Mouse (Mus musculus) liver, embryonic 13.5 days (tissue): Measurements from ENCODE around the gene Pdzd8. TPM values are rescaled to one million over a fixed set of nuclear protein-coding genes. Genes with fewer than 3 reads are reported as not detected.

Experiments
- ATAC-seq: fragments of 200-750 bp; cut with Nextera tagmentation; 2 replicates; pipeline ENCODE4 v1.8.0; 2017; ENCODE audit warnings: low read depth, mild to moderate bottlenecking, moderate number of reproducible peaks, moderate library complexity
- DNase-seq: peaks from one replicate; pipeline ENCODE4 v3.0.0; 2022
- H3K27ac ChIP-seq: fragments of 300-500 bp; sonication (generic); 2 replicates; pipeline ENCODE4 v1.5.1; 2015; ENCODE audit warnings: moderate library complexity, mild to moderate bottlenecking, inconsistent platforms
- H3K27me3 ChIP-seq: fragments of 300-500 bp; sonication (generic); 2 replicates; pipeline ENCODE4 v1.6.1; 2015; ENCODE audit warnings: mild to moderate bottlenecking, inconsistent platforms
- H3K36me3 ChIP-seq: fragments of 300-500 bp; sonication (generic); 2 replicates; pipeline ENCODE4 v1.6.1; 2015; ENCODE audit warnings: mild to moderate bottlenecking, inconsistent platforms
- H3K4me1 ChIP-seq: fragments of 300-500 bp; sonication (generic); replicated peaks from 2 replicates; pipeline ENCODE4 v1.6.1; 2015; ENCODE audit warnings: inconsistent platforms
- H3K4me2 ChIP-seq: fragments of 300-500 bp; sonication (generic); 2 replicates; pipeline ENCODE4 v1.6.1; 2015; ENCODE audit warnings: inconsistent platforms, mild to moderate bottlenecking, moderate library complexity
- H3K4me3 ChIP-seq: fragments of 300-500 bp; sonication (generic); replicated peaks from 2 replicates; pipeline ENCODE4 v1.5.1; 2015; ENCODE audit warnings: mild to moderate bottlenecking, inconsistent platforms
- H3K9ac ChIP-seq: fragments of 300-500 bp; sonication (generic); 2 replicates; pipeline ENCODE4 v1.6.1; 2015; ENCODE audit warnings: mild to moderate bottlenecking, inconsistent platforms
- H3K9me3 ChIP-seq: fragments of 300-500 bp; sonication (generic); replicated peaks from 2 replicates; pipeline ENCODE4 v1.6.1; 2016; ENCODE audit warnings: inconsistent platforms
- WGBS: fragments of 180-500 bp; shearing (Covaris S2); methylation state at CpG from one replicate; pipeline ENCODE4 v1.1.7; 2015; ENCODE audit not compliant: insufficient replicate concordance; 5-methylcytosine and 5-hydroxymethylcytosine counted together
- polyA plus RNA-seq: library from polyadenylated mRNA; unstranded; fragments of >200 nt; fragmentation: Nextera tagmentation; extraction: Ambion mirVana; gene quantifications from 2 replicates; pipeline ENCODE4 v1.2.1, GENCODE M21; 2015

Pdzd8 gene
- 3.9 and 4.4 TPM in 2 replicates for polyA plus RNA-seq

GRCm38 (mm10) chr19:59345658-59346283, at the start of gene Pdzd8:
Gene Pdzd8 (minus strand): TSS chr19:59345780.
- Histone ChIP-seq H3K4me3 (peak within 1 kb of the TSS; percentile 95), H3K27me3 (0 out of 2 replicates have a peak, but pooled peaks cover 3% of the 10 kb centered on the region), H3K9me3 (no peaks in the 10 kb centered on the region), H3K4me2 (peak within 1 kb of the TSS; percentile 99), H3K4me1 (peaks cover 60% of the 10 kb centered on the region), H3K27ac (peak within 1 kb of the TSS; percentile 93), H3K36me3 (peaks cover 4% of the 10 kb centered on the region; the same call in 1 of the 2 replicates), H3K9ac (peak within 1 kb of the TSS; percentile 99)
- DNase-seq (peak; percentile 84), ATAC-seq (peak; percentile 92)
- under 1% methylated on average over 91 of the region's 91 CpGs for WGBS

- H3K4me2 ChIP-seq, result no peak overlapping the region
- H3K27me3 ChIP-seq, result peaks cover 56% of the 10 kb centered on the region
- H3K9me3 ChIP-seq, result no peaks in the 10 kb centered on the region
- no peak for ATAC-seq
- no peaks in the 10 kb centered on the region for H3K36me3 ChIP-seq
- H3K4me3 ChIP-seq, result no peak overlapping the region
- H3K9ac ChIP-seq, result no peak overlapping the region
- DNase-seq, result no peak
- H3K27ac ChIP-seq, result no peak overlapping the region
- WGBS, result 18% methylated on average over 8 of the region's 8 CpGs
- H3K4me1 ChIP-seq, result 0 out of 2 replicates have a peak, but pooled peaks cover 4% of the 10 kb centered on the region
Measured at GRCm38 (mm10) chr19:59393777-59394441, 48.3 kb upstream of the Pdzd8 start.

GRCm38 (mm10) chr19:59388847-59389606, 43.4 kb upstream of the Pdzd8 start:
- H3K4me1 ChIP-seq, result peaks cover 27% of the 10 kb centered on the region

DNA sequence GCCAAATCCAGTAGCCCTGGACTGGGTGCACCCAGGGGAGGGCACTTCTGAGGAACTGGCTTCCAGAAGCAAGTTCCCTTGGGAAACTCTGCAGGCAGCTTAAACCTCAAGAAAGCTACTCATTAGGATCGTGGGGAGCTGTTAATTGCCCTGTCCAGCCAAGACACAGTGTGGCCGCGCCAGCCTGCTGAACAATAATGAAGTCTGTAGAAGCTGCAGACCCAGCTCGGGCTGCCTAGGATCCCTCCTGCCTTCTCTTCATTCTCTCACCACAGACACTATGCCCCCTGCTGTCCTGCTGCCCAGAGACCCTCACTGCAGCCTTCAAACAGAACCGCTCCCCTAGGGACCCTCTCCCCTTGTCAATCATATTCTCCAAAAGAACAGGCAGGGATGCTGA, 42.8 kb upstream of the Pdzd8 start:
- no peak overlapping the region for H3K4me2 ChIP-seq
- WGBS, result 39% methylated on average over 5 of the region's 5 CpGs

More at GRCm38 (mm10) chr19:59388847-59389606, 43.4 kb upstream of the Pdzd8 start:
- Histone ChIP-seq H3K4me3 (no peak overlapping the region), H3K9me3 (no peaks in the 10 kb centered on the region), H3K36me3 (no peaks in the 10 kb centered on the region), H3K27ac (no peak overlapping the region), H3K9ac (no peak overlapping the region), H3K4me2 (0 out of 2 replicates have a peak overlapping the region, but pooled peaks have one; percentile 12), H3K27me3 (peaks cover 34% of the 10 kb centered on the region)
- peak; percentile 31 for DNase-seq
- WGBS, result 21% methylated on average over 15 of the region's 15 CpGs
- no peak for ATAC-seq

GRCm38 (mm10) chr19:59387178-59387577, 41.6 kb upstream of the Pdzd8 start:
- Histone ChIP-seq H3K27me3 (peaks cover 25% of the 10 kb centered on the region), H3K4me2 (no peak overlapping the region), H3K4me1 (peaks cover 32% of the 10 kb centered on the region), H3K36me3 (no peaks in the 10 kb centered on the region), H3K4me3 (no peak overlapping the region), H3K9me3 (no peaks in the 10 kb centered on the region), H3K9ac (no peak overlapping the region), H3K27ac (no peak overlapping the region)
- 36% methylated on average over 1 of the region's 1 CpGs for WGBS
- no peak for ATAC-seq
- no peak for DNase-seq

More for the DNA sequence above, 42.8 kb upstream of the Pdzd8 start:
- H3K27ac ChIP-seq, result no peak overlapping the region
- peaks cover 29% of the 10 kb centered on the region for H3K27me3 ChIP-seq
- no peaks in the 10 kb centered on the region for H3K9me3 ChIP-seq
- ATAC-seq, result no peak
- peaks cover 32% of the 10 kb centered on the region for H3K4me1 ChIP-seq
- H3K36me3 ChIP-seq, result no peaks in the 10 kb centered on the region
- no peak for DNase-seq
- no peak overlapping the region for H3K9ac ChIP-seq
- H3K4me3 ChIP-seq, result no peak overlapping the region

DNA sequence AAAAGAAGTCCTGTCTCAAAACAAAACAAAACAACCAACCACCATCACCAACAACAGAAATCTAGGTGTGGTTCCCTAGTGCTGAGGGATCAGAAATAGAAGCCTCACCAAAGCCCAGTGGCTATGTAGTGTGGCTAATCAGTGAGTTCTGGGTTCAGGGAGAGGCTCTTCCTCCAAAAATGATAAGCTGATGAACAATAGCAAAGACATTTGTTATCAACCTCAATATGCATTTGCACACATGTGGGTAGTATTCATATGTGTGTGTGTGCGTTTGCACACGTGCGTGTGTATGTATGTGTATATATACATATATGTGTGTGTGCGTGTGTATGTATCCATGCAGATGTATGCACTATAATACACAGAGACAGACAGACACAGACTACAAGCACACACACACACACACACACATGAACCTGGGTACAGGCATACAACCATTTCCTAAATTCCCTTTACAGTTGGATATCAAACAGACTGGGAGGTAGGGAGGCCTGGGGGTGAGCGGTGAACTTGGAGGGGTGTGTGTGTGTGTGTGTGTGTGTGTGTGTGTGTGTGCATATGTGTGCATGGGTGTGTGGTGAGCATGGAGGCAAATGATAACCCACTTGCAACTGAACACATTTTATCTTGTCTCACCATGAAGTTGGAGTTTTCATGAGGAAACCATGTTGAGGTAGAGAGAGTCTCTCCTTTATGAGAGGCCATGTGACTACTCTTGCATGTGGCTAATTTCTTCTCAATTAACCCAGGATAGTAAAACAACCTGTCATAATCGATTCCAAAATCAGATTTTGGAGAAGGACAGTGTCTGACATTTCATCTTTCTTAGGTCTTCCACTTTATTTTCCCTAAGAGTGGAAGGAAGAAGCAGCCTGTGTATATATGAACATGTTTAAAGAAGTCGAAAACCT, 39.3 kb upstream of the Pdzd8 start:
- DNase-seq (no peak), ATAC-seq (peak; percentile 75)
- WGBS, result 67% methylated on average over 7 of the region's 7 CpGs
- peak overlapping the region; percentile 47; the same call in 1 of the 2 replicates for H3K27ac ChIP-seq
- H3K9me3 ChIP-seq, result no peaks in the 10 kb centered on the region
- H3K27me3 ChIP-seq, result peaks cover 25% of the 10 kb centered on the region
- H3K9ac ChIP-seq, result no peak overlapping the region
- no peaks in the 10 kb centered on the region for H3K36me3 ChIP-seq
- peaks cover 32% of the 10 kb centered on the region for H3K4me1 ChIP-seq
- no peak overlapping the region for H3K4me3 ChIP-seq
- H3K4me2 ChIP-seq, result no peak overlapping the region

DNA sequence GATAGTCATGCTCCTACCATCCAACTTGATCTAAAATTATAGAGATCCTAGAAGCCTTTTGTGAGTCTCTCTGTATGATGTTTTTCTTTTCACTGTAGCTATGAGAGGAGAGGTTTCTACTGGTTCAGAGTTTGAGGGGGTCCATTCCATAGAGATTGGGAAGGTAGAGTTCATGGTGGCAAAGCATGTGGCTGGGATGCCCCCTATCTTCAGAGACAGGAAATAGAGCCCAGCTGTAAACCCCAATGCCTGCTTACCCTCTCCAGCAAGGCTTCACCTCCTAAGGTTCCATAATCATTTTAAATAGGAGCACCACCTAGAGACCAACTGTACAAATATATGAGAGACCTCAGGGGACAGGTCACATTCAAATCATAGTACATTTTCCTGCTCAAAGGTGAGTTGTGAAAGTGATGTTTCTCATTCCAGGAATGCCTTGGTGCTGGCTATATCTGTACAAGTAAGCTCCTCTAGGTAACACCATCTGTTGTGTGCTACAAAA, 36.9 kb upstream of the Pdzd8 start:
- Histone ChIP-seq H3K9me3 (no peaks in the 10 kb centered on the region), H3K4me1 (peaks cover 24% of the 10 kb centered on the region), H3K4me2 (no peak overlapping the region), H3K9ac (no peak overlapping the region), H3K27ac (no peak overlapping the region), H3K27me3 (peaks cover 14% of the 10 kb centered on the region), H3K36me3 (no peaks in the 10 kb centered on the region), H3K4me3 (no peak overlapping the region)
- ATAC-seq (no peak), DNase-seq (no peak)

DNA sequence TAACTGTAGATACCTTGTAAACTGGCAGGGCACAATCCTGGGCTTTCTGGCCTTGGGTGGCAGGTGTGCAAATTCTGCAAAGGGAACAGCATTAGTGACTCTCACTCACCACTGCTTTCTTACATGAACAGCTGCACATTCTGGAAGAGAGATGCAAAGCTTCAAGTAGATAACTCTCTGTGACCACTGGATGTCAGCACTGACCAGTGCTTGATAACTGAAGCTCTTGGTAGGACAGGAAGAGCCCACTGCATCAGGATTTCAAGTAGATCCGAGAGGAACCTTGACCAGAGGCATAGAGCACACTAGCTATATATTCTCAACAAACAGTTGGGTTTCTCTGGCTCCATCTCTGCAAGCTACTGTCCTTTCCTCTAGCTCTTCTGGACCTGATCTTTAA, 34.4 kb upstream of the Pdzd8 start:
- DNase-seq, result no peak
- H3K27ac ChIP-seq, result no peak overlapping the region
- no peaks in the 10 kb centered on the region for H3K36me3 ChIP-seq
- peaks cover 18% of the 10 kb centered on the region for H3K27me3 ChIP-seq
- ATAC-seq, result no peak
- no peak overlapping the region for H3K4me3 ChIP-seq
- 14% methylated on average over 1 of the region's 1 CpGs for WGBS
- no peak overlapping the region for H3K9ac ChIP-seq
- peaks cover 15% of the 10 kb centered on the region for H3K4me1 ChIP-seq
- no peak overlapping the region for H3K4me2 ChIP-seq
- no peaks in the 10 kb centered on the region for H3K9me3 ChIP-seq

- H3K27me3 ChIP-seq, result peaks cover 21% of the 10 kb centered on the region
- no peak overlapping the region for H3K4me3 ChIP-seq
- H3K4me1 ChIP-seq, result 0 out of 2 replicates have a peak, but pooled peaks cover 2% of the 10 kb centered on the region
- H3K9me3 ChIP-seq, result no peaks in the 10 kb centered on the region
- H3K27ac ChIP-seq, result no peak overlapping the region
- DNase-seq, result no peak
- WGBS, result 55% methylated on average over 2 of the region's 2 CpGs
- no peak overlapping the region for H3K9ac ChIP-seq
- H3K36me3 ChIP-seq, result no peaks in the 10 kb centered on the region
- no peak overlapping the region for H3K4me2 ChIP-seq
- no peak for ATAC-seq
Measured at GRCm38 (mm10) chr19:59376481-59376880, 30.9 kb upstream of the Pdzd8 start.

DNA sequence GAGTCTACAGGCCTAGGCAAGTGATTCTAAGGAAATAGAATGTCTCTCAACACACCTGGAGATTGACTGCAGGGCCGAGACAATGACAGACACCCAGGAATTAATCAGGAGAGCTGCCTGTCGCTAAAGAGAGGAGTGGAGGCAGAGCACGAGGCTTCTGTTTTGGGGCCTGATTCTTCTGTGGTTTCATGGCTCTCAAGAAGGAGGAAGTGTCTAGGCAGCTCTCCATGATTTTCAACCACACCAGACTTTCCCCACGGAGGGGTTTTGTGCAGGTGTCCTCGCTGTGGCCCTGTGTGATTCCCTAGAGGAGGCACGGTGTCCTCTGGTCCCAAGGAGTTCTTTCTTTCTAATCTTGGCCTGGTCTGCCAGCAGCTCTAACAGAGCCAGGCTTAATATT, 29.4 kb upstream of the Pdzd8 start:
- ATAC-seq (no peak), DNase-seq (no peak)
- H3K4me1 ChIP-seq, result 0 out of 2 replicates have a peak, but pooled peaks cover 12% of the 10 kb centered on the region
- no peak overlapping the region for H3K4me2 ChIP-seq
- H3K27ac ChIP-seq, result no peak overlapping the region
- no peak overlapping the region for H3K9ac ChIP-seq
- peaks cover 18% of the 10 kb centered on the region for H3K27me3 ChIP-seq
- H3K4me3 ChIP-seq, result no peak overlapping the region
- H3K9me3 ChIP-seq, result no peaks in the 10 kb centered on the region
- WGBS, result 40% methylated on average over 6 of the region's 6 CpGs
- no peaks in the 10 kb centered on the region for H3K36me3 ChIP-seq
